Mouse (Mus musculus) liver, embryonic 11.5 days (tissue): ENCODE measurements around the gene Cdc45. TPM values are rescaled to one million over a fixed set of nuclear protein-coding genes. Genes with fewer than 3 reads are reported as not detected.
A peak's percentile ranks its signal among the peaks of the same experiment; 100 is the strongest.

ENCODE experiments used
- ATAC-seq: fragments of 200-750 bp; cut with Nextera tagmentation; replicated peaks from 2 replicates; pipeline ENCODE4 v1.8.0; 2017; ENCODE audit warnings: moderate number of reproducible peaks, mild to moderate bottlenecking, moderate TSS enrichment, moderate library complexity; ENCODE audit not compliant: low FRiP score
- DNase-seq: peaks from one replicate; pipeline ENCODE4 v3.0.0-alpha.2; 2017; ENCODE audit warnings: low spot score
- H3K27ac ChIP-seq: fragments of 300-500 bp; sonication (generic); 2 replicates; pipeline ENCODE4 v1.5.1; 2014; ENCODE audit warnings: mild to moderate bottlenecking, low read depth, low read length, control low read depth
- H3K27me3 ChIP-seq: fragments of 300-500 bp; sonication (generic); replicated peaks from 2 replicates; pipeline ENCODE4 v1.6.1; 2014; ENCODE audit warnings: low read length, mixed read lengths; ENCODE audit not compliant: control insufficient read depth, insufficient read depth
- H3K36me3 ChIP-seq: fragments of 300-500 bp; sonication (generic); 2 replicates; pipeline ENCODE4 v1.6.1; 2014; ENCODE audit warnings: mild to moderate bottlenecking, low read length, moderate library complexity, mixed read lengths; ENCODE audit not compliant: control insufficient read depth, insufficient read depth
- H3K4me1 ChIP-seq: fragments of 300-500 bp; sonication (generic); replicated peaks from 2 replicates; pipeline ENCODE4 v1.6.1; 2014; ENCODE audit warnings: low read length, mixed read lengths; ENCODE audit not compliant: control insufficient read depth, insufficient read depth
- H3K4me2 ChIP-seq: fragments of 300-500 bp; sonication (generic); 2 replicates; pipeline ENCODE4 v1.6.1; 2014; ENCODE audit warnings: mild to moderate bottlenecking, control low read depth, moderate library complexity
- H3K4me3 ChIP-seq: fragments of 300-500 bp; sonication (generic); 2 replicates; pipeline ENCODE4 v1.5.1; 2014; ENCODE audit warnings: low read depth, low read length, control low read depth
- H3K9ac ChIP-seq: fragments of 300-500 bp; sonication (generic); 2 replicates; pipeline ENCODE4 v1.6.1; 2014; ENCODE audit warnings: low read depth, low read length, control low read depth
- H3K9me3 ChIP-seq: fragments of 300-500 bp; sonication (generic); 2 replicates; pipeline ENCODE4 v1.6.1; 2016; ENCODE audit warnings: low read length, inconsistent platforms, mixed read lengths; ENCODE audit not compliant: control insufficient read depth
- WGBS: fragments of 180-500 bp; shearing (Covaris S2); extraction: QIAGEN DNeasy Blood & Tissue Kit; methylation state at CpG from one replicate; pipeline ENCODE4 v1.1.7; 2014; 5-methylcytosine and 5-hydroxymethylcytosine counted together
- polyA plus RNA-seq: library from polyadenylated mRNA; unstranded; fragments of >200 nt; fragmentation: Nextera tagmentation; extraction: Ambion mirVana; gene quantifications from 2 replicates; pipeline ENCODE4 v1.2.1, GENCODE M21; 2014

Gene Cdc45
- polyA plus RNA-seq, 1 experiment from 2014 or later: 66.7 TPM

- Histone ChIP-seq H3K27me3 (no peaks in the 10 kb centered on the region), H3K9ac (no peak overlapping the region), H3K4me2 (no peak overlapping the region), H3K9me3 (no peaks in the 10 kb centered on the region), H3K36me3 (peaks cover 48% of the 10 kb centered on the region), H3K4me3 (no peak overlapping the region), H3K27ac (no peak overlapping the region), H3K4me1 (no peaks in the 10 kb centered on the region)
- DNase-seq: no peak
- no peak for ATAC-seq
- 84% methylated on average over 2 of the region's 2 CpGs for WGBS
These were observed 12.9 kb downstream of the Cdc45 start for GRCm38 (mm10) chr16:18798841-18799240.

GRCm38 (mm10) chr16:18798151-18798550 is 13.6 kb downstream of the Cdc45 start:
- H3K4me3 ChIP-seq: no peak overlapping the region
- WGBS: 89% methylated on average over 5 of the region's 5 CpGs
- H3K36me3 ChIP-seq: peaks cover 49% of the 10 kb centered on the region
- DNase-seq: no peak
- no peaks in the 10 kb centered on the region for H3K9me3 ChIP-seq
- no peak overlapping the region for H3K9ac ChIP-seq
- ATAC-seq: no peak
- H3K27ac ChIP-seq: no peak overlapping the region
- no peak overlapping the region for H3K4me2 ChIP-seq
- no peaks in the 10 kb centered on the region for H3K27me3 ChIP-seq
- H3K4me1 ChIP-seq: no peaks in the 10 kb centered on the region

- no peak overlapping the region for H3K4me2 ChIP-seq
- ATAC-seq (no peak), DNase-seq (no peak)
- H3K9ac ChIP-seq: no peak overlapping the region
- 92% methylated on average over 7 of the region's 7 CpGs for WGBS
- no peaks in the 10 kb centered on the region for H3K4me1 ChIP-seq
- H3K9me3 ChIP-seq: no peaks in the 10 kb centered on the region
- peaks cover 52% of the 10 kb centered on the region for H3K36me3 ChIP-seq
- no peak overlapping the region for H3K27ac ChIP-seq
- H3K27me3 ChIP-seq: no peaks in the 10 kb centered on the region
- H3K4me3 ChIP-seq: no peak overlapping the region
These were observed 15.1 kb downstream of the Cdc45 start for GRCm38 (mm10) chr16:18796645-18797044.

- Histone ChIP-seq H3K27me3 (no peaks in the 10 kb centered on the region), H3K36me3 (peaks cover 49% of the 10 kb centered on the region), H3K4me3 (no peak overlapping the region), H3K9me3 (no peaks in the 10 kb centered on the region), H3K4me2 (no peak overlapping the region), H3K9ac (no peak overlapping the region), H3K27ac (no peak overlapping the region), H3K4me1 (no peaks in the 10 kb centered on the region)
- WGBS: 92% methylated on average over 11 of the region's 11 CpGs
- ATAC-seq (no peak), DNase-seq (no peak)
These were observed 16.4 kb downstream of the Cdc45 start for GRCm38 (mm10) chr16:18795223-18795899.

DNA sequence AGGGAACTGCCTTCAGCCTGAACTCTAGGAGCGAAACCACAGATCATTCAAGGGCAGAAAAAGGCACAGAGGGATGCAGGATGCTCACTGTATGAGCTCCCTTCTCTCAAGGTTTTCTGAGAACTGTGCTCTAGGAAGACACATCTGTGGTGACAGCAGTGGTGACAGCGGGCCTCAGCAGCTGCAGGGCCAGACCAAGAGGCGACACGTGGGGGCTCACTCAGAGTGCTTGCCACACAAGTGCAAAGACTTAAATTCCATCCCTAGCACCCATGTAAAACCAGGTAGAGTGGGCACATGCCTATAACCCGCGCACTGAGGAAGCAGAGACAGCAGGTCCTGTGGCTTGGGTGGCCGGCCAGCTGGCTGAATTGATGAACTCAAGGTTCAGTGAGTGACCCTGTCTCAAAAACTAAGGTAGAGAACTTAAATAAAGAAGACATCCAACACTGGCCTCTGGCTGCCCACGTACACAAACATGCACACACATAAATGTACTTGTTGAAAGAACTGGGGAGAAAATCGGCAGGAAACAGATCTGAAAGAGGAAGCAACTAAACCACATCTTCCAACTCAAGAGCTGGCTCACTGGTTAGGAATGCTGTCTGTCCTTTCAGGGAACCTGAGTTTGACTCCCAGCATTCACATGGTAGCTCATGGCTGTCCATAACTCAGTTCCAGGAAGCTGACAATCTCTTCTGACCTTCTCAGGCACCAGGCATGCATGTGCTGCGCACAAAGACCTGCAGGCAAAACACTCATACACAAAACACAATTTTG is 23.0 kb downstream of the Cdc45 start:
- no peak for ATAC-seq
- H3K36me3 ChIP-seq: peaks cover 40% of the 10 kb centered on the region

DNA sequence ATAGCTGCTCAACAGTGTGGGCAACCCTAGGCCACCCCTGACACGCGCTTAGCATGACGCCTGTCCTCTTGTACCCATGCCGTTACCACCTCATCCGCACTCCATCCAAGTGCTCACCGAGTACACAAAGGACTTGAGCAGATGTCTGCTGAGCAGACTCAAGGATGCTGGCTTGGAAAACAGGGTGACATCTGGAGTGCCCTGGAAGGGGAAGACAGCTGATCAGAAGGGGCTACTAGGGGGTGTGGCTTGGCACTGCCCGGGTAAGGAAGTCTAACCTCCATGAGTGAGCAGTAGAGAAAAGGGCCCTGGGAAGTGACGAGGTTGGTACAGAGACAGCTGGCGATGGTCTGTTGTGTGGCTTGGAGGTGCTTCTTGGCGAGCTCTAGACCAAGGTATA is 25.1 kb downstream of the Cdc45 start:
- no peak overlapping the region for H3K27ac ChIP-seq
- no peaks in the 10 kb centered on the region for H3K27me3 ChIP-seq
- H3K9ac ChIP-seq: no peak overlapping the region
- no peaks in the 10 kb centered on the region for H3K9me3 ChIP-seq
- H3K4me1 ChIP-seq: peaks cover 14% of the 10 kb centered on the region
- H3K36me3 ChIP-seq: peaks cover 43% of the 10 kb centered on the region
- H3K4me2 ChIP-seq: no peak overlapping the region
- ATAC-seq (no peak), DNase-seq (no peak)
- 97% methylated on average over 10 of the region's 10 CpGs for WGBS
- H3K4me3 ChIP-seq: no peak overlapping the region

More for the DNA sequence above, 23.0 kb downstream of the Cdc45 start:
- Histone ChIP-seq H3K9ac (no peak overlapping the region), H3K27me3 (no peaks in the 10 kb centered on the region), H3K4me3 (no peak overlapping the region), H3K27ac (peak overlapping the region; percentile 28), H3K4me1 (peaks cover 14% of the 10 kb centered on the region), H3K4me2 (no peak overlapping the region), H3K9me3 (no peaks in the 10 kb centered on the region)
- WGBS: 67% methylated on average over 10 of the region's 10 CpGs
- no peak for DNase-seq

GRCm38 (mm10) chr16:18785485-18785884 is 26.3 kb downstream of the Cdc45 start:
- H3K4me1 ChIP-seq: peaks cover 14% of the 10 kb centered on the region
- WGBS: 36% methylated on average over 1 of the region's 1 CpGs
- H3K4me3 ChIP-seq: no peak overlapping the region
- peaks cover 40% of the 10 kb centered on the region for H3K36me3 ChIP-seq
- H3K9me3 ChIP-seq: no peaks in the 10 kb centered on the region
- H3K4me2 ChIP-seq: peak overlapping the region; percentile 31; the same call in 1 of the 2 replicates
- no peaks in the 10 kb centered on the region for H3K27me3 ChIP-seq
- H3K27ac ChIP-seq: peak overlapping the region; percentile 21
- no peak for DNase-seq
- ATAC-seq: peak; percentile 91
- no peak overlapping the region for H3K9ac ChIP-seq

DNA sequence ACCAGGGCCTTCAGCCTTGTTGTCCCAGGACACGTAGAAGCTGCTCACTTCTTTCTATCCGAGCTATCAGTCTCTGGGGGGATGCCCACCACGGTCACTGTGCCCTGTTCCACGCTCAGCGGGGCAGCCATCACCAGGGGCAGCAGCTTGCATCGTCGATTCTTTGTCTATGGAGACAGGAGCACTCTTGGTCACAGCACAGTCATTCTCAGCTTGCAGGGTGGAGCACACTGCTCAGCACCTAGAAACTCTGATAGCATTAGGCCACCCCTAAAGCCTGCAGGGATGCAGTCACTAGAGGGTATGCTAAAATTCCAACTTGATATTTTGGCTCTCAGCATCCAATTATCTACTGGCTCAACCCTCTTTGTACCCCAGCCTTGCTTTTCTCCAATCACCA is 26.8 kb downstream of the Cdc45 start:
- ATAC-seq (peak; percentile 77), DNase-seq (no peak)
- Histone ChIP-seq H3K9ac (no peak overlapping the region), H3K4me1 (peaks cover 14% of the 10 kb centered on the region), H3K36me3 (peaks cover 37% of the 10 kb centered on the region), H3K4me3 (no peak overlapping the region), H3K9me3 (no peaks in the 10 kb centered on the region), H3K27me3 (no peaks in the 10 kb centered on the region), H3K4me2 (peak overlapping the region; percentile 31; the same call in 1 of the 2 replicates), H3K27ac (peak overlapping the region; percentile 21)
- 84% methylated on average over 7 of the region's 7 CpGs for WGBS
